Mouse (Mus musculus): ENCODE measurements around the gene Serpina3n. TPM values are rescaled to one million over a fixed set of nuclear protein-coding genes. Genes with fewer than 3 reads are reported as not detected.

Gene Serpina3n
- polyA plus RNA-seq, 1 experiment from 2014 or later: 0.46 TPM

DNA sequence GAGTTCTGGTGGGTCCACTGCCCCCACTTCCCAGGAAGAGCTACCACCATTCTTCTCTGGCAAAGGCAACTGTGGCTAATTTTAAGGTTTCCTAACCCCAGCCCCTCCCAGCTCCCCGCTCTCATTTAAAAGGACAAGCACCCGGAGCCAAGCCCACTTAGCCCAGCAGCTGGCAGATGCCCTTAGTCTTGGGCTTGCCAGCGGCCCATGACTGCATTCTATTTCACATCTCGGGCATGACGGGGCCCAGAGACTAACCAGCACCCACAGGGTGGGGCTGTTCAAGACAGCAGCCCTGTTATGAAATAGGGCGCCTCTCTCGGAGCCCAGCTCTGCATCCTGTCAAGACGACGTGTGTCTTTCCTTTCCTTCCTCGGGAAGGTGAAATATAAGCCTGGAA lies 43.7 kb downstream of the Serpina3n start:
- Histone ChIP-seq H3K27me3 (ENCODE audit: control insufficient read depth, insufficient read depth, low read length) (peaks cover 3% of the 10 kb centered on the region; the same call in 1 of the 2 replicates), H3K4me3 (ENCODE audit: low read length) (no peak overlapping the region), H3K36me3 (ENCODE audit: control insufficient read depth, insufficient read depth) (no peaks in the 10 kb centered on the region), H3K9me3 (replicated peaks; ENCODE audit: control insufficient read depth, low read length) (peaks cover under 1% of the 10 kb centered on the region), H3K4me1 (ENCODE audit: control insufficient read depth, insufficient read depth, low read length) (no peaks in the 10 kb centered on the region), H3K27ac (ENCODE audit: low read length) (no peak overlapping the region), H3K9ac (ENCODE audit: low read length) (no peak overlapping the region), H3K4me2 (ENCODE audit: low read depth, low read length) (no peak overlapping the region)
- WGBS: 68% methylated on average over 10 of the region's 10 CpGs
- ATAC-seq (replicated peaks; ENCODE audit: extremely low read depth, insufficient read depth, low FRiP score): no peak

DNA sequence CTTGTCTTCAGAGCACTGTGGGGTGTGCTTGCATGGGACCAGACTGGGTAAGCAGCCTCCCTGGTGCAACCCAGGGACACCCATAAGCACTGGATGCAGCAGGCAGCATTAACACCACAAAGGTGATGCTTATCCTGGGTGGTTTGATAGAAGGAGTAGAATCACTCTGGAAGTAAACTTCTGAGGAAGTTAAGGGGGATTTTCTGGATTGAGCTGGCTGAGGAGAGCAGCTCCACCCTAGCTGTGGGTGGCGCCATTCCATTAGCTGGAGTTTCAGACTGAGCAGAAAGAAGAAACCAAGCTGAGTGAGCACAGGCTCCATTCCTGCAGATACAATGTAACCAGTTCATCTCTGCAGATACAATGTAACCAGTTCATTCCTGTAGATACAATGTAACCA lies 46.5 kb downstream of the Serpina3n start:
- WGBS: 60% methylated on average over 1 of the region's 1 CpGs
- Histone ChIP-seq H3K4me3 (ENCODE audit: low read length) (no peak overlapping the region), H3K27me3 (ENCODE audit: control insufficient read depth, insufficient read depth, low read length) (no peaks in the 10 kb centered on the region), H3K27ac (ENCODE audit: low read length) (no peak overlapping the region), H3K9me3 (replicated peaks; ENCODE audit: control insufficient read depth, low read length) (peaks cover 3% of the 10 kb centered on the region), H3K9ac (ENCODE audit: low read length) (no peak overlapping the region), H3K36me3 (ENCODE audit: control insufficient read depth, insufficient read depth) (no peaks in the 10 kb centered on the region), H3K4me1 (ENCODE audit: control insufficient read depth, insufficient read depth, low read length) (no peaks in the 10 kb centered on the region), H3K4me2 (ENCODE audit: low read depth, low read length) (no peak overlapping the region)
- ATAC-seq (replicated peaks; ENCODE audit: extremely low read depth, insufficient read depth, low FRiP score): no peak

DNA sequence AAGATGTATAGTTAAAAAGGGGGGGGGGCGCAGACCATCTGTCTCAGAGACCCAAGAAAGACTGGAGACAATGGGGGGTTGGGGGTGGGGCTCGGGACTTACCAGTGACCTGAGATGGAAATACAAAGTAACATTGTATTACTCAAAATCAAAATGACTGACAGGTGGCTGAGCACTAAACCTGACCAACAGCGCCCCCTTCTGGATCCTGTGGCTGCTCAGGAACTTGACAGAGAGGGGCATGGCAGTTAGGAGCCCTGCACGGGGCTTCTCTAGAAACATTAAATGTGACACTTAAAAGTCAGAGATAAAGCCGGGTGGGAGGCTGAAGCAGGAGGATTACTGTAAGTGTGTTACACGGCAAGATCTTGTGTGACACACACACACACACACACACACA lies 52.8 kb downstream of the Serpina3n start:
- 63% methylated on average over 6 of the region's 6 CpGs for WGBS
- no peak overlapping the region for H3K4me2 ChIP-seq (ENCODE audit: low read depth, low read length)
- no peaks in the 10 kb centered on the region for H3K36me3 ChIP-seq (ENCODE audit: control insufficient read depth, insufficient read depth)
- H3K27me3 ChIP-seq (ENCODE audit: control insufficient read depth, insufficient read depth, low read length): peaks cover 4% of the 10 kb centered on the region
- H3K9me3 ChIP-seq (replicated peaks; ENCODE audit: control insufficient read depth, low read length): peaks cover 3% of the 10 kb centered on the region
- no peak overlapping the region for H3K9ac ChIP-seq (ENCODE audit: low read length)
- no peak overlapping the region for H3K27ac ChIP-seq (ENCODE audit: low read length)
- ATAC-seq (replicated peaks; ENCODE audit: extremely low read depth, insufficient read depth, low FRiP score): no peak
- H3K4me1 ChIP-seq (ENCODE audit: control insufficient read depth, insufficient read depth, low read length): no peaks in the 10 kb centered on the region
- H3K4me3 ChIP-seq (ENCODE audit: low read length): no peak overlapping the region

DNA sequence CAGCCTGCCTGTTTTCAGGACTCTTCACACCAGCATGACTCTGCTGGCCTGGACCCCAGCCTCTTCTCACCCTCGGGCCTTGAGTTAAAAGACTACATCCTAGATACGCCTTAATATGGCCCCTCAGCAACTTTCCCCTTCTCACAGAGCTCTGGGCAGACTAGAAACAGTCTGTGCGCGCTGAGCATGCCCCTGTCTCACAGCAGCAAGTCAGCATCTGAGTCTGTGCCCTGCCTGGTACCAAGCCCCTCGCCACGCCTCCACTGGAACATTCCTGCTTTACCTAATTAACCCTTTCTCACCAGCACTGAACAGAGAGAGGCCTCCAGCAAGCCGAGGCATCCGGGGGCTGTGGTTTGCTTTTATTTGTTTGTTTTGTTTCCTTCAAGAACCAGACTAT lies 54.8 kb downstream of the Serpina3n start:
- Histone ChIP-seq H3K36me3 (ENCODE audit: control insufficient read depth, insufficient read depth) (no peaks in the 10 kb centered on the region), H3K9ac (ENCODE audit: low read length) (no peak overlapping the region), H3K27ac (ENCODE audit: low read length) (no peak overlapping the region), H3K27me3 (ENCODE audit: control insufficient read depth, insufficient read depth, low read length) (peaks cover 4% of the 10 kb centered on the region), H3K9me3 (replicated peaks; ENCODE audit: control insufficient read depth, low read length) (no peaks in the 10 kb centered on the region), H3K4me3 (ENCODE audit: low read length) (no peak overlapping the region), H3K4me2 (ENCODE audit: low read depth, low read length) (no peak overlapping the region), H3K4me1 (ENCODE audit: control insufficient read depth, insufficient read depth, low read length) (no peaks in the 10 kb centered on the region)
- no peak for ATAC-seq (replicated peaks; ENCODE audit: extremely low read depth, insufficient read depth, low FRiP score)
- 49% methylated on average over 8 of the region's 8 CpGs for WGBS

Other genes starting within 250 kb of the Serpina3n start
- gene Serpina3f, start 192.2 kb upstream of the Serpina3n start, polyA plus RNA-seq (2015; fragmentation: Nextera tagmentation; extraction: Ambion mirVana): 0.16 and 0.51 TPM in 2 replicates
- 7.1 and 15.4 TPM in 2 replicates for gene Serpina3g, start 170.5 kb upstream of the Serpina3n start, polyA plus RNA-seq (2015; fragmentation: Nextera tagmentation; extraction: Ambion mirVana)
- 2.0 and 4.2 TPM in 2 replicates for gene Serpina3i, start 143.6 kb upstream of the Serpina3n start, polyA plus RNA-seq (2015; fragmentation: Nextera tagmentation; extraction: Ambion mirVana)
- gene Serpina3j, start 92.2 kb upstream of the Serpina3n start, polyA plus RNA-seq (2015; fragmentation: Nextera tagmentation; extraction: Ambion mirVana): 0.06 and 0.25 TPM in 2 replicates
- gene Serpina3k, start 68.2 kb upstream of the Serpina3n start, polyA plus RNA-seq (2015; fragmentation: Nextera tagmentation; extraction: Ambion mirVana): not detected in 2 replicates
- gene Serpina3m, start 68.2 kb upstream of the Serpina3n start, polyA plus RNA-seq (2015; fragmentation: Nextera tagmentation; extraction: Ambion mirVana): not detected in 2 replicates
- 0.39 and 0.43 TPM in 2 replicates for gene Gsc, start 66.6 kb downstream of the Serpina3n start, polyA plus RNA-seq (2015; fragmentation: Nextera tagmentation; extraction: Ambion mirVana)